Mouse (Mus musculus) neural tube, embryonic 11.5 days (tissue): ENCODE measurements around the gene Cdhr4. TPM values are rescaled to one million over a fixed set of nuclear protein-coding genes. Genes with fewer than 3 reads are reported as not detected.

Experiments
- ATAC-seq: fragments of 200-750 bp; cut with Nextera tagmentation; 2 replicates; pipeline ENCODE4 v1.8.0; 2017; ENCODE audit warnings: moderate number of reproducible peaks, mild to moderate bottlenecking, moderate TSS enrichment, moderate library complexity; ENCODE audit not compliant: insufficient read depth, low FRiP score, low TSS enrichment
- DNase-seq: peaks from one replicate; pipeline ENCODE4 v3.0.0-alpha.2; 2015; ENCODE audit warnings: low spot score
- H3K27ac ChIP-seq: fragments of 300-500 bp; sonication (generic); 2 replicates; pipeline ENCODE4 v1.5.1; 2014; ENCODE audit warnings: low read depth, mild to moderate bottlenecking, low read length
- H3K27me3 ChIP-seq: fragments of 300-500 bp; sonication (generic); 2 replicates; pipeline ENCODE4 v1.6.1; 2014; ENCODE audit warnings: mild to moderate bottlenecking, low read length, mixed read lengths; ENCODE audit not compliant: control insufficient read depth, insufficient read depth
- H3K36me3 ChIP-seq: fragments of 300-500 bp; sonication (generic); 2 replicates; pipeline ENCODE4 v1.6.1; 2014; ENCODE audit warnings: mild to moderate bottlenecking, low read length, moderate library complexity, mixed read lengths; ENCODE audit not compliant: control insufficient read depth, insufficient read depth
- H3K4me1 ChIP-seq: fragments of 300-500 bp; sonication (generic); 2 replicates; pipeline ENCODE4 v1.6.1; 2014; ENCODE audit warnings: low read length, mixed read lengths; ENCODE audit not compliant: control insufficient read depth, insufficient read depth
- H3K4me2 ChIP-seq: fragments of 300-500 bp; sonication (generic); 2 replicates; pipeline ENCODE4 v1.6.1; 2014; ENCODE audit warnings: low read depth, mild to moderate bottlenecking, moderate library complexity
- H3K4me3 ChIP-seq: fragments of 300-500 bp; sonication (generic); 2 replicates; pipeline ENCODE4 v1.5.1; 2014; ENCODE audit warnings: low read depth, low read length
- H3K9ac ChIP-seq: fragments of 300-500 bp; sonication (generic); 2 replicates; pipeline ENCODE4 v1.6.1; 2014; ENCODE audit warnings: mild to moderate bottlenecking, low read length
- H3K9me3 ChIP-seq: fragments of 300-500 bp; sonication (generic); 2 replicates; pipeline ENCODE4 v1.6.1; 2016; ENCODE audit warnings: low read length; ENCODE audit not compliant: control insufficient read depth
- WGBS: fragments of 180-500 bp; shearing (Covaris S2); extraction: QIAGEN DNeasy Blood & Tissue Kit; methylation state at CpG from one replicate; pipeline ENCODE4 v1.1.7; 2014; 5-methylcytosine and 5-hydroxymethylcytosine counted together
- polyA plus RNA-seq: library from polyadenylated mRNA; unstranded; fragments of >200 nt; fragmentation: Nextera tagmentation; extraction: Ambion mirVana; gene quantifications from 2 replicates; pipeline ENCODE4 v1.2.1, GENCODE M21; 2014

The Cdhr4 gene
- polyA plus RNA-seq, 1 experiment from 2014 or later: 4.8 TPM

GRCm38 (mm10) chr9:107983421-107983890 is 8.8 kb upstream of the Cdhr4 start:
- H3K4me1 ChIP-seq: peaks cover 13% of the 10 kb centered on the region
- H3K27ac ChIP-seq: peak overlapping the region; percentile 91
- peak overlapping the region; percentile 66 for H3K4me3 ChIP-seq
- peak; percentile 72 for DNase-seq
- no peaks in the 10 kb centered on the region; the same call in 1 of the 2 replicates for H3K36me3 ChIP-seq
- peak overlapping the region; percentile 37; the same call in 1 of the 2 replicates for H3K9ac ChIP-seq
- 27% methylated on average over 4 of the region's 4 CpGs for WGBS
- peak overlapping the region; percentile 79 for H3K4me2 ChIP-seq
- ATAC-seq: no peak
- no peaks in the 10 kb centered on the region for H3K9me3 ChIP-seq
- H3K27me3 ChIP-seq: peaks cover 6% of the 10 kb centered on the region

GRCm38 (mm10) chr9:107984052-107984753 is 8.1 kb upstream of the Cdhr4 start:
- H3K9ac ChIP-seq: peak overlapping the region; percentile 65

GRCm38 (mm10) chr9:107984754-107985055 is 7.6 kb upstream of the Cdhr4 start:
- ATAC-seq: no peak
- WGBS: 64% methylated on average over 9 of the region's 9 CpGs
- Histone ChIP-seq H3K4me2 (peak overlapping the region; percentile 79), H3K36me3 (no peaks in the 10 kb centered on the region; the same call in 1 of the 2 replicates), H3K9me3 (no peaks in the 10 kb centered on the region), H3K27ac (peak overlapping the region; percentile 91; the same call in 1 of the 2 replicates), H3K27me3 (peaks cover 6% of the 10 kb centered on the region), H3K4me3 (peak overlapping the region; percentile 66), H3K9ac (peak overlapping the region; percentile 65), H3K4me1 (peaks cover 13% of the 10 kb centered on the region)
- no peak for DNase-seq

More at GRCm38 (mm10) chr9:107984052-107984753, 8.1 kb upstream of the Cdhr4 start:
- ATAC-seq (no peak), DNase-seq (no peak)
- H3K4me3 ChIP-seq: peak overlapping the region; percentile 66
- H3K4me2 ChIP-seq: peak overlapping the region; percentile 79
- peaks cover 6% of the 10 kb centered on the region for H3K27me3 ChIP-seq
- peaks cover 13% of the 10 kb centered on the region for H3K4me1 ChIP-seq
- WGBS: 61% methylated on average over 19 of the region's 19 CpGs
- H3K36me3 ChIP-seq: no peaks in the 10 kb centered on the region; the same call in 1 of the 2 replicates
- no peaks in the 10 kb centered on the region for H3K9me3 ChIP-seq
- H3K27ac ChIP-seq: peak overlapping the region; percentile 91

GRCm38 (mm10) chr9:107985131-107986119 is 6.9 kb upstream of the Cdhr4 start, which contains the start of gene Inka1:
Gene Inka1 (minus strand): TSS chr9:107985879.
- Histone ChIP-seq H3K4me2 (peak within 1 kb of the TSS; percentile 79), H3K27ac (peak within 1 kb of the TSS; percentile 91), H3K9ac (peak within 1 kb of the TSS; percentile 65), H3K9me3 (no peaks in the 10 kb centered on the region), H3K36me3 (no peaks in the 10 kb centered on the region; the same call in 1 of the 2 replicates), H3K27me3 (peaks cover 6% of the 10 kb centered on the region), H3K4me3 (peak within 1 kb of the TSS; percentile 66), H3K4me1 (peaks cover 13% of the 10 kb centered on the region)
- WGBS: under 1% methylated on average over 58 of the region's 58 CpGs
- peak; percentile 88 for DNase-seq
- peak; percentile 84 for ATAC-seq

GRCm38 (mm10) chr9:107986376-107986775 is 5.9 kb upstream of the Cdhr4 start:
- DNase-seq (peak; percentile 85), ATAC-seq (peak; percentile 42; the same call in 1 of the 2 replicates)
- Histone ChIP-seq H3K9me3 (no peaks in the 10 kb centered on the region), H3K4me1 (peaks cover 13% of the 10 kb centered on the region), H3K4me3 (peak overlapping the region; percentile 66; the same call in 1 of the 2 replicates), H3K4me2 (peak overlapping the region; percentile 79), H3K27me3 (peaks cover 6% of the 10 kb centered on the region), H3K27ac (no peak overlapping the region), H3K9ac (no peak overlapping the region), H3K36me3 (no peaks in the 10 kb centered on the region; the same call in 1 of the 2 replicates)
- WGBS: 7% methylated on average over 18 of the region's 18 CpGs

- H3K27ac ChIP-seq: no peak overlapping the region
- no peaks in the 10 kb centered on the region; the same call in 1 of the 2 replicates for H3K36me3 ChIP-seq
- H3K4me1 ChIP-seq: peaks cover 8% of the 10 kb centered on the region
- H3K9ac ChIP-seq: no peak overlapping the region
- DNase-seq: no peak
- H3K9me3 ChIP-seq: no peaks in the 10 kb centered on the region
- no peak overlapping the region for H3K4me3 ChIP-seq
- ATAC-seq: no peak
- H3K4me2 ChIP-seq: no peak overlapping the region
- H3K27me3 ChIP-seq: peaks cover 6% of the 10 kb centered on the region
- WGBS: 65% methylated on average over 3 of the region's 3 CpGs
Measured at GRCm38 (mm10) chr9:107987950-107988349, 4.3 kb upstream of the Cdhr4 start.

- Histone ChIP-seq H3K4me2 (no peak overlapping the region), H3K9ac (no peak overlapping the region), H3K27me3 (no peaks in the 10 kb centered on the region), H3K4me3 (no peak overlapping the region), H3K27ac (no peak overlapping the region), H3K9me3 (no peaks in the 10 kb centered on the region), H3K4me1 (no peaks in the 10 kb centered on the region), H3K36me3 (no peaks in the 10 kb centered on the region)
- WGBS: 76% methylated on average over 11 of the region's 11 CpGs
- ATAC-seq (no peak), DNase-seq (no peak)
Measured at GRCm38 (mm10) chr9:107993013-107993412, 716 bp downstream of the Cdhr4 start.

- H3K9ac ChIP-seq: no peak overlapping the region
- no peaks in the 10 kb centered on the region for H3K27me3 ChIP-seq
- no peak overlapping the region for H3K27ac ChIP-seq
- ATAC-seq (no peak), DNase-seq (no peak)
- H3K4me3 ChIP-seq: no peak overlapping the region
- no peaks in the 10 kb centered on the region for H3K36me3 ChIP-seq
- 66% methylated on average over 2 of the region's 2 CpGs for WGBS
- no peak overlapping the region for H3K4me2 ChIP-seq
- no peaks in the 10 kb centered on the region for H3K4me1 ChIP-seq
- H3K9me3 ChIP-seq: no peaks in the 10 kb centered on the region
Measured at GRCm38 (mm10) chr9:107994464-107994863, 2.2 kb downstream of the Cdhr4 start.
